Comparison of ENCODE assay signal across 10 mouse cellular contexts in the genomic region with DNA sequence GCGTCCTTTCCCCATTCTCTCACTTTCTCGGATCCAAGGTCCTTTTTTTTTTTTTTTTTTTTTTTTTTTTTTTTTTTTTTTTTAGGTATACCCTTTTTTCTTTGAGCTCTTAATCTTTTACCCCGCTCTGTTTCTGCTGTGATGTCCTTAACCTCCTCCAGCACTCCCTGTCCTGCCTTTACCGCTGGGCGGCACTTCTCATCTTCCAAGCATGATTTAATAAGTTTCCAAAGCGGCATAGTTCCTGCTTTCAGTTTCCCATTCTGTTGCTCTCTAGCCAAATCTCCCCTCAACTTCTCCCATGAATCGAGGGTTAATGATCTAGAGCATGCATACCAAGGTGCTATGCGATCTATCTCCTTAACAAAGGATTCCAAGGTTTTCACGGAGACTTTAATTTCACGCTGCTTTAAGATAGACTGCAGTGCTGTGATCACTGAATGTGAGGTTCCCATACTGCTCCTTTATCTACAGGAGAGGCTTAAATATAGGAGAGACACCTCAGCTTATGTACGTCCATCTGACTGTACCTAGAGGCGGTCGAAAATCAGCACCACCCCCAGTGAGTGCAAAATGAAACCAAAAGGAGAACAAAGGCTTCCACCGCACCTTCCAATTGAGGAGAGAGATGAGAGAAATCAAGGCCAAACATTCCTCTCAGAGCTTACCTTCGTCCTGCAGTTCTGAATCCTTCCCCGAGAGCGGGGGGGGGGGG. TPM values are rescaled to one million over a fixed set of nuclear protein-coding genes. Genes with fewer than 3 reads are reported as not detected.
DNase-seq lines count a peak whose midpoint lies in the region; ATAC-seq and TF ChIP-seq lines count a peak whose summit lies in the region.
"Had no signal": no experiment of that assay in that cellular context is flagged by ENCODE, and none has a peak within 500 bp of the region (broad histone marks: within the 10 kb centered on the region; RNA-seq: fewer than 3 reads in every experiment).

No protein-coding gene starts in this region.

- no peaks in the 10 kb centered on the region for H3K27me3 ChIP-seq in midbrain, postnatal 0 days (ENCODE audit: insufficient read depth, low read length)

- no peaks in the 10 kb centered on the region for H3K4me1 ChIP-seq in midbrain, postnatal 0 days (ENCODE audit: insufficient read depth, low read length)

- no peaks in the 10 kb centered on the region for H3K9me3 ChIP-seq in midbrain, postnatal 0 days (ENCODE audit: low read length)

- no peak for TF ChIP-seq CTCF in layer of hippocampus, adult 2 months (conservative IDR thresholded peaks at IDR 0.05)
- no peak for TF ChIP-seq CTCF in midbrain, postnatal 0 days (IDR thresholded peaks at IDR 0.05)

- no peaks in the 10 kb centered on the region for H3K36me3 ChIP-seq in midbrain, postnatal 0 days (ENCODE audit: insufficient read depth, low read length)

- peak overlapping the region; percentile 56 for H3K4me3 ChIP-seq in layer of hippocampus, adult 2 months
- H3K4me3 ChIP-seq in midbrain, postnatal 0 days (ENCODE audit: low read depth, low read length), result peak overlapping the region; percentile 24
- H3K4me3 ChIP-seq: erythroblast, embryonic 14.5 days had no signal

- ATAC-seq in midbrain, postnatal 0 days (ENCODE audit: low FRiP score), result peak; percentile 47; the same call in 1 of the 2 replicates

- no peak overlapping the region for H3K9ac ChIP-seq in midbrain, postnatal 0 days (replicated peaks; ENCODE audit: low read length, poor library complexity, severe bottlenecking)

- intact Hi-C loops in left cerebral cortex, postnatal 10 days (cut with DNase I), result no loop called here

- H3K27ac ChIP-seq in layer of hippocampus, adult 2 months, result peak overlapping the region; percentile 71
- no peak overlapping the region for H3K27ac ChIP-seq in midbrain, postnatal 0 days (ENCODE audit: low read depth, low read length)

- WGBS in midbrain, postnatal 0 days, result 74% methylated on average over 17 of the region's 17 CpGs

- H3K4me2 ChIP-seq in midbrain, postnatal 0 days (ENCODE audit: low read depth, low read length, poor library complexity, severe bottlenecking), result peak overlapping the region; percentile 28; the same call in 1 of the 2 replicates

- DNase-seq in cerebellum, postnatal 10 days, result peak; percentile 26 to 32
- DNase-seq in cerebellum, adult 9-11 months, result no peak
- no peak for DNase-seq in layer of hippocampus, adult 2 months (ENCODE audit: low spot score in 2 of 2)
- no peak for DNase-seq in layer of hippocampus, postnatal 14 days (ENCODE audit: low spot score in 2 of 2)
- peak; percentile 48 to 52 for DNase-seq in cerebellum, postnatal 25 days
- no peak for DNase-seq in midbrain, postnatal 0 days (ENCODE audit: low spot score)
- DNase-seq in left cerebral cortex, postnatal 10 days (ENCODE audit: extremely low spot score in 1 of 2, low spot score in 2 of 2), result no peak
- no peak for DNase-seq in layer of hippocampus, adult 9-11 months

RNA-seq across cellular contexts. Expression of a gene that starts 17.4 kb away (rescaled TPM):
- total RNA-seq in layer of hippocampus, adult 2 months (2021), result 10 to 100 TPM; 19.5 to 22.5 TPM
- total RNA-seq in layer of hippocampus, postnatal 14 days (2021), result 10 to 100 TPM; 17.7 to 19.8 TPM
- total RNA-seq in midbrain, postnatal 0 days (2014; rRNA removed), result 26.1 and 29.6 TPM in 2 replicates
- polyA plus RNA-seq in midbrain, postnatal 0 days (2015; fragmentation: Nextera tagmentation; extraction: Ambion mirVana), result 32.5 and 34.9 TPM in 2 replicates
- 10 to 100 TPM; 17.9 to 18.2 TPM for total RNA-seq in left cerebral cortex, postnatal 10 days (2021)

RNA-seq across cellular contexts. Expression of a gene that starts 29.6 kb away (rescaled TPM):
- 10 to 100 TPM; 57.5 to 58.0 TPM for total RNA-seq in layer of hippocampus, adult 2 months (2021)
- 10 to 100 TPM; 89.0 to 91.6 TPM for total RNA-seq in layer of hippocampus, postnatal 14 days (2021)
- 635 and 874 TPM in 2 replicates for total RNA-seq in midbrain, postnatal 0 days (2014; rRNA removed)
- 837 and 845 TPM in 2 replicates for polyA plus RNA-seq in midbrain, postnatal 0 days (2015; fragmentation: Nextera tagmentation; extraction: Ambion mirVana)
- 100 to 1,000 TPM; 144 to 149 TPM for total RNA-seq in left cerebral cortex, postnatal 10 days (2021)
- total RNA-seq: gastrocnemius, postnatal 36 days had no signal
- polyA plus RNA-seq: erythroblast, embryonic 14.5 days had no signal

RNA-seq across cellular contexts. Expression of a gene that starts 42.2 kb away (rescaled TPM):
- total RNA-seq in layer of hippocampus, adult 2 months (2021), result 100 to 1,000 TPM; 139 to 141 TPM
- 10 to 100 TPM; 92.6 to 94.1 TPM for total RNA-seq in layer of hippocampus, postnatal 14 days (2021)
- total RNA-seq in midbrain, postnatal 0 days (2014; rRNA removed), result 42.9 and 46.6 TPM in 2 replicates
- polyA plus RNA-seq in midbrain, postnatal 0 days (2015; fragmentation: Nextera tagmentation; extraction: Ambion mirVana), result 5.3 and 6.1 TPM in 2 replicates
- total RNA-seq in left cerebral cortex, postnatal 10 days (2021), result 10 to 100 TPM; 76.4 to 77.9 TPM

Comparison
In these comparisons a context has a peak if more than half of its experiments do, and no peak if none do; other contexts are left out.
1. DNase-seq: peak in cerebellum, postnatal 10 days (2 of 2) and cerebellum, postnatal 25 days (2 of 2); none in cerebellum, adult 9-11 months (single experiment), layer of hippocampus, adult 2 months (0 of 2), layer of hippocampus, postnatal 14 days (0 of 2), midbrain, postnatal 0 days (single experiment), left cerebral cortex, postnatal 10 days (0 of 2) and layer of hippocampus, adult 9-11 months (single experiment).